Mouse (Mus musculus) heart, embryonic 16.5 days (tissue): ENCODE results near the gene Adgrg1. TPM values are rescaled to one million over a fixed set of nuclear protein-coding genes. Genes with fewer than 3 reads are reported as not detected.

Source experiments
- ATAC-seq: fragments of 200-750 bp; cut with Nextera tagmentation; replicated peaks from 2 replicates; pipeline ENCODE4 v1.8.0; 2017; ENCODE audit warnings: moderate number of reproducible peaks; ENCODE audit not compliant: insufficient read depth, low FRiP score; ENCODE audit errors: extremely low read depth
- H3K27ac ChIP-seq: fragments of 300-500 bp; sonication (generic); 2 replicates; pipeline ENCODE4 v1.5.1; 2014; ENCODE audit warnings: mild to moderate bottlenecking, low read length, control low read depth, moderate library complexity
- H3K27me3 ChIP-seq: fragments of 300-500 bp; sonication (generic); 2 replicates; pipeline ENCODE4 v1.6.1; 2014; ENCODE audit warnings: low read length, mixed read lengths; ENCODE audit not compliant: control insufficient read depth, insufficient read depth
- H3K36me3 ChIP-seq: fragments of 300-500 bp; sonication (generic); 2 replicates; pipeline ENCODE4 v1.6.1; 2014; ENCODE audit not compliant: control insufficient read depth, insufficient read depth
- H3K4me1 ChIP-seq: fragments of 300-500 bp; sonication (generic); 2 replicates; pipeline ENCODE4 v1.6.1; 2014; ENCODE audit warnings: low read length, mixed read lengths; ENCODE audit not compliant: control insufficient read depth, insufficient read depth
- H3K4me2 ChIP-seq: fragments of 300-500 bp; sonication (generic); 2 replicates; pipeline ENCODE4 v1.6.1; 2014; ENCODE audit warnings: low read depth, mild to moderate bottlenecking, control low read depth, low read length
- H3K4me3 ChIP-seq: fragments of 300-500 bp; sonication (generic); 2 replicates; pipeline ENCODE4 v1.5.1; 2014; ENCODE audit warnings: mild to moderate bottlenecking, control low read depth, low read length
- H3K9ac ChIP-seq: fragments of 300-500 bp; sonication (generic); 2 replicates; pipeline ENCODE4 v1.6.1; 2014; ENCODE audit warnings: low read length, control low read depth
- H3K9me3 ChIP-seq: fragments of 300-500 bp; sonication (generic); replicated peaks from 2 replicates; pipeline ENCODE4 v1.6.1; 2016; ENCODE audit warnings: low read length; ENCODE audit not compliant: control insufficient read depth
- WGBS: fragments of 180-500 bp; shearing (Covaris S2); extraction: QIAGEN DNeasy Blood & Tissue Kit; methylation state at CpG from one replicate; pipeline ENCODE4 v1.1.7; 2014; 5-methylcytosine and 5-hydroxymethylcytosine counted together
- polyA plus RNA-seq: library from polyadenylated mRNA; unstranded; fragments of >200 nt; fragmentation: Nextera tagmentation; extraction: Ambion mirVana; gene quantifications from 2 replicates; pipeline ENCODE4 v1.2.1, GENCODE M21; 2015

Adgrg1 gene
- polyA plus RNA-seq, 1 experiment from 2014 or later = 18.0 TPM

GRCm38 (mm10) chr8:94950458-94950857 lies 24.1 kb upstream of the Adgrg1 start:
- H3K36me3 ChIP-seq = no peaks in the 10 kb centered on the region
- no peak for ATAC-seq
- no peaks in the 10 kb centered on the region for H3K9me3 ChIP-seq
- no peaks in the 10 kb centered on the region for H3K27me3 ChIP-seq
- WGBS = 77% methylated on average over 5 of the region's 5 CpGs
- no peak overlapping the region for H3K9ac ChIP-seq
- no peak overlapping the region for H3K4me3 ChIP-seq
- no peak overlapping the region for H3K27ac ChIP-seq
- H3K4me2 ChIP-seq = no peak overlapping the region
- peaks cover 18% of the 10 kb centered on the region for H3K4me1 ChIP-seq

GRCm38 (mm10) chr8:94952086-94952485 lies 22.5 kb upstream of the Adgrg1 start:
- Histone ChIP-seq H3K27ac (no peak overlapping the region), H3K9ac (no peak overlapping the region), H3K4me3 (no peak overlapping the region), H3K36me3 (no peaks in the 10 kb centered on the region), H3K4me1 (peaks cover 22% of the 10 kb centered on the region), H3K27me3 (no peaks in the 10 kb centered on the region), H3K4me2 (no peak overlapping the region), H3K9me3 (no peaks in the 10 kb centered on the region)
- 58% methylated on average over 5 of the region's 5 CpGs for whole genome bisulfite sequencing
- no peak for ATAC-seq

GRCm38 (mm10) chr8:94953624-94954367 lies 20.8 kb upstream of the Adgrg1 start:
- peaks cover 22% of the 10 kb centered on the region for H3K4me1 ChIP-seq
- no peak overlapping the region for H3K4me3 ChIP-seq
- H3K4me2 ChIP-seq = no peak overlapping the region
- 54% methylated on average over 7 of the region's 7 CpGs for WGBS
- no peaks in the 10 kb centered on the region for H3K27me3 ChIP-seq
- ATAC-seq = peak; percentile 10; the same call in 1 of the 2 replicates
- no peaks in the 10 kb centered on the region for H3K9me3 ChIP-seq
- no peak overlapping the region for H3K9ac ChIP-seq
- H3K27ac ChIP-seq = peak overlapping the region; percentile 69
- H3K36me3 ChIP-seq = no peaks in the 10 kb centered on the region

DNA sequence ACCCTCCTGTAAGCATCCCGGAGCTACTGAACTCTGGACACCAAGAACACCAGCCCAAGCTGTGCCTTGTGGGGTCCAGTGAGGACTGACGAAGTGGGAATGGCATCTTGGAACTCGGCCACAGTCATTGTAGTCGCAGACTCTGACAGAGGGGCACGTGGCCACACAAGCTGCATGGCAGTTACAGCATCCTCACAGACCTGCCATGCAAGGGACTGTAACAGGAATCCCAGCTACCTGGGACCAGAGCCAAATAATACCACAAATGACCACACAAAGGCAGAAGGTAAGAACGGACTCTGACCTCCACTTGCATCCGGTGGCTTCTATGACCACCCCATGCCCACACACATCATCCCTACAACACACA lies 20.2 kb upstream of the Adgrg1 start:
- H3K27me3 ChIP-seq = no peaks in the 10 kb centered on the region
- H3K4me2 ChIP-seq = peak overlapping the region; percentile 1; the same call in 1 of the 2 replicates
- H3K4me3 ChIP-seq = no peak overlapping the region
- H3K9me3 ChIP-seq = no peaks in the 10 kb centered on the region
- H3K9ac ChIP-seq = no peak overlapping the region
- ATAC-seq = peak; percentile 82
- H3K4me1 ChIP-seq = peaks cover 22% of the 10 kb centered on the region
- peak overlapping the region; percentile 75 for H3K27ac ChIP-seq
- H3K36me3 ChIP-seq = no peaks in the 10 kb centered on the region
- WGBS = 36% methylated on average over 7 of the region's 7 CpGs

DNA sequence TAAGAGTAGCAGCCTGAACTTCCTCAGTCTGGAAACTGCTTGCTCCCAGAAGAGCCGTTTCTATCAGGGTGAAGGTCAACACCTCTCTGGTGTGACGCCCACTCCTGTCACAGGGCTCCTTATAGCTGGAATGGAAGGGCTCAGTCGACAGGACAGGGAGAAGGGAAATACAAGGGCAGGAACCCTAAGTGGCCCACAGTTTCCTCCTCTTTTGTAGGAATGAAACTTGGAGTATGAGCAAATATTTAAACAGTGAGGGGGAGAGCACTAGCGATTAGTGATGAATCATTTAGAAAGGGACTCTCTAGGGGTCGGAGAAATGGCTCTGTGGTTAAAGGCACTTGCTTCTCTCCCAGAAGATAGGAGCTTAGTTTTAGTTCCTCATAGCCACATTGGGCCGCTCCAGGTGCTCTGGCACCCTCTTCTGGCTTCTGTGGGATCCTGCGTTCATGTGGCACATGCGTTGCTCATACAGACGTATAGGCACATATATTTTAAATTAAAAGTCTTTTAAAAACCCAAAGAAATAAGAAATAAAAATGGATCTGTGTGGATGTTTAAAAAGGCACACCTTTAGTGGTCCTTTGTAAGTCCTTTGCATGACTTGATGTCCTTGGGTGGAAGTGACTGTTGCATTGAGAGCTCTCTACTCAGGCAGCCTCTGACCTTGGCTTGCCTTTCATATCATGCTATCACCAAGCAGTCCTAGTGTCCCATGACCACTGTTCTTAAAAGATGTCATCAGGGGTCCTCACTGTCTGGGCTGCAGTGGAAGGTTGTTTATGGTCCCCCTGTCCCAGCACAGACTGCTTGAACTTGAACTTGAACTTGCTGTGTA lies 19.4 kb upstream of the Adgrg1 start:
- no peaks in the 10 kb centered on the region for H3K9me3 ChIP-seq
- 26% methylated on average over 9 of the region's 9 CpGs for WGBS
- H3K4me2 ChIP-seq = peak overlapping the region; percentile 1; the same call in 1 of the 2 replicates
- H3K4me3 ChIP-seq = no peak overlapping the region
- ATAC-seq = no peak
- H3K27me3 ChIP-seq = no peaks in the 10 kb centered on the region
- H3K9ac ChIP-seq = peak overlapping the region; percentile 31
- H3K36me3 ChIP-seq = no peaks in the 10 kb centered on the region
- peak overlapping the region; percentile 75 for H3K27ac ChIP-seq
- H3K4me1 ChIP-seq = peaks cover 22% of the 10 kb centered on the region

GRCm38 (mm10) chr8:94956078-94956574 lies 18.4 kb upstream of the Adgrg1 start:
- peak overlapping the region; percentile 53; the same call in 1 of the 2 replicates for H3K27ac ChIP-seq
- 64% methylated on average over 1 of the region's 1 CpGs for WGBS
- ATAC-seq = no peak

GRCm38 (mm10) chr8:94962201-94962600 lies 12.3 kb upstream of the Adgrg1 start:
- Histone ChIP-seq H3K27me3 (no peaks in the 10 kb centered on the region), H3K9ac (no peak overlapping the region), H3K4me1 (no peaks in the 10 kb centered on the region), H3K9me3 (no peaks in the 10 kb centered on the region), H3K27ac (no peak overlapping the region), H3K4me2 (no peak overlapping the region), H3K36me3 (no peaks in the 10 kb centered on the region), H3K4me3 (no peak overlapping the region)
- ATAC-seq = no peak
- WGBS = 83% methylated on average over 1 of the region's 1 CpGs

More at GRCm38 (mm10) chr8:94956078-94956574, 18.4 kb upstream of the Adgrg1 start:
- H3K4me1 ChIP-seq = peaks cover 22% of the 10 kb centered on the region
- no peak overlapping the region for H3K4me2 ChIP-seq
- H3K9ac ChIP-seq = no peak overlapping the region
- no peaks in the 10 kb centered on the region for H3K9me3 ChIP-seq
- no peak overlapping the region for H3K4me3 ChIP-seq
- H3K36me3 ChIP-seq = no peaks in the 10 kb centered on the region
- no peaks in the 10 kb centered on the region for H3K27me3 ChIP-seq

GRCm38 (mm10) chr8:94964828-94965227 lies 9.7 kb upstream of the Adgrg1 start:
- H3K27ac ChIP-seq = no peak overlapping the region
- H3K9ac ChIP-seq = no peak overlapping the region
- peaks cover 5% of the 10 kb centered on the region; the same call in 1 of the 2 replicates for H3K4me1 ChIP-seq
- no peaks in the 10 kb centered on the region for H3K9me3 ChIP-seq
- H3K27me3 ChIP-seq = no peaks in the 10 kb centered on the region
- 13% methylated on average over 10 of the region's 10 CpGs for WGBS
- H3K4me2 ChIP-seq = no peak overlapping the region
- no peaks in the 10 kb centered on the region for H3K36me3 ChIP-seq
- H3K4me3 ChIP-seq = no peak overlapping the region
- ATAC-seq = 0 out of 2 replicates have a peak, but pooled peaks have one; percentile 41

GRCm38 (mm10) chr8:94966578-94966977 lies 8.0 kb upstream of the Adgrg1 start:
- Histone ChIP-seq H3K27ac (no peak overlapping the region), H3K4me2 (no peak overlapping the region), H3K4me3 (no peak overlapping the region), H3K9ac (no peak overlapping the region), H3K9me3 (no peaks in the 10 kb centered on the region), H3K27me3 (no peaks in the 10 kb centered on the region), H3K4me1 (peaks cover 5% of the 10 kb centered on the region; the same call in 1 of the 2 replicates), H3K36me3 (no peaks in the 10 kb centered on the region)
- 21% methylated on average over 7 of the region's 7 CpGs for WGBS
- ATAC-seq = no peak
